8 mouse cellular contexts compared by ENCODE assay signal in genomic region chr1:105990911-105991761, GRCm38 (mm10). TPM values are rescaled to one million over a fixed set of nuclear protein-coding genes. Genes with fewer than 3 reads are reported as not detected.
A peak's percentile ranks its signal among the peaks of the same experiment; 100 is the strongest.
DNase-seq lines count a peak whose midpoint lies in the region; ATAC-seq lines count a peak whose summit lies in the region.

No protein-coding gene starts in this region.

- peak overlapping the region; percentile 93 for H3K4me2 ChIP-seq in intestine, embryonic 15.5 days (replicated peaks)

- H3K9me3 ChIP-seq in intestine, embryonic 15.5 days, result no peaks in the 10 kb centered on the region
- no peaks in the 10 kb centered on the region for H3K9me3 ChIP-seq in midbrain, embryonic 10.5 days (replicated peaks)

- H3K4me1 ChIP-seq in intestine, embryonic 15.5 days (replicated peaks), result 0 out of 2 replicates have a peak, but pooled peaks cover 5% of the 10 kb centered on the region
- peaks cover 47% of the 10 kb centered on the region for H3K4me1 ChIP-seq in midbrain, embryonic 10.5 days

- peak; percentile 65 for DNase-seq in layer of hippocampus, adult 11-12 months (ENCODE audit: low spot score)
- DNase-seq in layer of hippocampus, adult 9-10 months (ENCODE audit: low spot score), result no peak
- DNase-seq in embryo, embryonic 10 days (ENCODE audit: low spot score), result peak; percentile 69
- peak; percentile 64 for DNase-seq in gastrocnemius, postnatal 25 days
- peak; percentile 62 for DNase-seq in left cerebral cortex, postnatal 4 days
- DNase-seq in midbrain, embryonic 10.5 days (ENCODE audit: low spot score), result peak; percentile 73
- DNase-seq in right cerebral cortex, postnatal 4 days, result peak; percentile 65

- H3K36me3 ChIP-seq in intestine, embryonic 15.5 days, result no peaks in the 10 kb centered on the region
- no peaks in the 10 kb centered on the region for H3K36me3 ChIP-seq in midbrain, embryonic 10.5 days

- H3K4me3 ChIP-seq in intestine, embryonic 15.5 days (replicated peaks), result peak overlapping the region; percentile 81
- H3K4me3 ChIP-seq in midbrain, embryonic 10.5 days, result peak overlapping the region; percentile 86

- peak overlapping the region; percentile 84 for H3K9ac ChIP-seq in intestine, embryonic 15.5 days

- intact Hi-C loops in left cerebral cortex, postnatal 4 days (cut with DNase I), result no loop called here

- under 1% methylated on average over 102 of the region's 104 CpGs for WGBS in intestine, embryonic 15.5 days
- 3% methylated on average over 104 of the region's 104 CpGs for WGBS in midbrain, embryonic 10.5 days

- H3K27ac ChIP-seq in intestine, embryonic 15.5 days, result peak overlapping the region; percentile 95
- H3K27ac ChIP-seq in midbrain, embryonic 10.5 days (replicated peaks), result peak overlapping the region; percentile 91

- ATAC-seq in intestine, embryonic 15.5 days, result peak; percentile 43

- H3K27me3 ChIP-seq in intestine, embryonic 15.5 days (replicated peaks), result no peaks in the 10 kb centered on the region
- H3K27me3 ChIP-seq in midbrain, embryonic 10.5 days (ENCODE audit: low read depth, poor library complexity, severe bottlenecking), result peaks cover 18% of the 10 kb centered on the region

RNA-seq across cellular contexts. Expression of gene Zcchc2, which starts 0.9 kb away (rescaled TPM):
- 1 to 10 TPM; 6.0 to 6.6 TPM for total RNA-seq in gastrocnemius, postnatal 25 days (2021)
- polyA plus RNA-seq in intestine, embryonic 15.5 days (2015; fragmentation: Nextera tagmentation; extraction: Ambion mirVana), result 2.2 and 2.6 TPM in 2 replicates
- 10 to 100 TPM; 22.7 to 24.9 TPM for total RNA-seq in left cerebral cortex, postnatal 4 days (2021)
- 1.7 and 1.9 TPM in 2 replicates for polyA plus RNA-seq in midbrain, embryonic 10.5 days (2016; fragmentation: Nextera tagmentation; extraction: Ambion mirVana)
